Mouse (Mus musculus): ENCODE measurements around the gene Scn2b. TPM values are rescaled to one million over a fixed set of nuclear protein-coding genes. Genes with fewer than 3 reads are reported as not detected.

Scn2b gene
- polyA plus RNA-seq, 1 experiment from 2014 or later = 5.5 TPM

DNA sequence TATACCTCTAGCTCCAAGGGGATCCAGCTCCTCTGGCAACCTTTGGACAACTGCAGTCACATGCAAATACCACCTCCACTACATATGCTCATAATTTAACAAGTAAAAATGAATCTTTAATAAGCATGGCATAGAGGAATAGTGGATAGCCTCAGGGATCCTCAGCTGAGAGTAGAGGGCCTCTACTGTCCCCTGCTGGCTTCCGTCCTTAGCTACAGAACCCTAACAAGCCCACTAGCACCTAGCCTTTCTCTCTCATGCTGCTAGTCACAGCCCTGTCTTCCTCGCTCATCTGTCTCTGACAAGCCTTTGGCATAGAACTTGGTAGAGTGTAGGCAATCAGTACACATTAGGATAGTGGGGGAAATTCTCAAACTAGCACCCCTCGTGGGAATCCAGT lies 26.8 kb upstream of the Scn2b start:
- H3K4me1 ChIP-seq (ENCODE audit: control insufficient read depth, insufficient read depth, low read length) = no peaks in the 10 kb centered on the region
- H3K9me3 ChIP-seq (ENCODE audit: control insufficient read depth, low read depth, low read length) = no peaks in the 10 kb centered on the region
- no peak overlapping the region for H3K4me2 ChIP-seq (replicated peaks; ENCODE audit: low read depth, low read length)
- no peak overlapping the region for H3K9ac ChIP-seq (replicated peaks; ENCODE audit: low read depth, low read length)
- WGBS = 71% methylated on average over 3 of the region's 3 CpGs
- ATAC-seq (ENCODE audit: insufficient number of reproducible peaks, insufficient read depth, low FRiP score, low read depth) = no peak
- H3K36me3 ChIP-seq (ENCODE audit: control insufficient read depth, insufficient read depth, low read length) = no peaks in the 10 kb centered on the region
- no peaks in the 10 kb centered on the region for H3K27me3 ChIP-seq (ENCODE audit: control insufficient read depth, insufficient read depth, low read length)
- no peak overlapping the region for H3K27ac ChIP-seq (ENCODE audit: low read length)
- H3K4me3 ChIP-seq (ENCODE audit: low read depth, low read length) = no peak overlapping the region

DNA sequence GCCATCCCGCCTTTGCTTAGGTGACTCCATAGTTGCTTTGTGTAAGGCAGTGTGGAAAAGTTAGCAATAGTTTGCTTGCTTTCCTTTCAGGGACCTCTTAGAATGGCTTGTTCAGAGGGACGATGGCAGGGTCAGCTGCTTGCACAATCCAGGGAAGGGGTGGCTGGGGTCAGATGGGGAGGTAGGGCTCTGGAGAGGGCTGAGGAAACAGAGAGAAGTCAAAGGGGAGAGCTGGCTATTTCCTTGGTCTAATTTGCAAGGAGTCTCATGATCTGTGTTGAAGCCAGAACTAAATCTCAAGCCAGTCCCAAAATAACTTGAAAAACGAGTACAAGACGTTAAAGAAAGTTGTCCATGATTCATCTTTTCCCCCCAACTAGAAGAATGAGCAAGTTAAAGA lies 24.9 kb upstream of the Scn2b start:
- Histone ChIP-seq H3K4me1 (ENCODE audit: control insufficient read depth, insufficient read depth, low read length) (no peaks in the 10 kb centered on the region), H3K4me2 (replicated peaks; ENCODE audit: low read depth, low read length) (no peak overlapping the region), H3K27ac (ENCODE audit: low read length) (no peak overlapping the region), H3K4me3 (ENCODE audit: low read depth, low read length) (no peak overlapping the region), H3K36me3 (ENCODE audit: control insufficient read depth, insufficient read depth, low read length) (no peaks in the 10 kb centered on the region), H3K9ac (replicated peaks; ENCODE audit: low read depth, low read length) (no peak overlapping the region), H3K9me3 (ENCODE audit: control insufficient read depth, low read depth, low read length) (no peaks in the 10 kb centered on the region), H3K27me3 (ENCODE audit: control insufficient read depth, insufficient read depth, low read length) (no peaks in the 10 kb centered on the region)
- 58% methylated on average over 4 of the region's 4 CpGs for WGBS
- no peak for ATAC-seq (ENCODE audit: insufficient number of reproducible peaks, insufficient read depth, low FRiP score, low read depth)

DNA sequence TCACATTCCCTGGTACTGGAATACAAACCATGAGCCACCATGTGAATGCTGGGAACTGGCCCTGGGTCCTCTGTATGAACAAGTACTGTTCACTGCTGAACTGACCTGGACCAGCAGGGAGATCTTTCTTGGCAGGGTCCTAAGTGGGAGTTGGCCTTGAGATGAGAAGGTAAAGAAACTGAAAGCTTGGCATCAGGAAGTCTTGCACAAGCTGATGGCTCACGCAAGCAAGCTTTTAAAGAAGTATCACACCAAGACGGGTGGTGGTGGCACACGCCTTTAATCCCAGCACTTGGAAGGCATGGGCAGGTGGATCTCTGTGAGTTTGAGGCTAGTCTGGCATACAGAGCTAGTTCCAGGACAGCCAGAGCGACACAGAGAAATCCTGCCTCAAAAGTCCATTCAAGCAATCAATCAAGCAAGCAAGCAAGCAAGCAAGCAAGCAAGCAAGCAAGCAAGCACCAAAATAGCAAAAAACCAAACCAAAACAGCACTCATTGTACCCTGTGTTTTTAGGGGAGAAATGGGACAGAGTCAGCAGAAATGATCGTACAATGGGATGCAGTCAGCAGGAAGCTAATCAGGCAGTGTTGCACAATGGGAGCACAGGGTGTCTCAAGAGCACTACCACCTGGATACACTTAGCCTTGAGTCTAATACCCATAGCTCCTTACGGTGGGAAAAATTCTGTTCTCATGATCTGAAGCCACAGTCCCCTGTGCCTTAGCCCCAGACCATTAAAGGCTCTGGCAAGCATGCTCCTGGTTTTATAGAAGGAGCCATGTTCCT lies 22.2 kb upstream of the Scn2b start:
- no peak overlapping the region for H3K27ac ChIP-seq (ENCODE audit: low read length)
- no peaks in the 10 kb centered on the region for H3K4me1 ChIP-seq (ENCODE audit: control insufficient read depth, insufficient read depth, low read length)
- H3K9me3 ChIP-seq (ENCODE audit: control insufficient read depth, low read depth, low read length) = no peaks in the 10 kb centered on the region
- ATAC-seq (ENCODE audit: insufficient number of reproducible peaks, insufficient read depth, low FRiP score, low read depth) = no peak
- H3K36me3 ChIP-seq (ENCODE audit: control insufficient read depth, insufficient read depth, low read length) = no peaks in the 10 kb centered on the region
- H3K4me2 ChIP-seq (replicated peaks; ENCODE audit: low read depth, low read length) = no peak overlapping the region
- no peak overlapping the region for H3K4me3 ChIP-seq (ENCODE audit: low read depth, low read length)
- 74% methylated on average over 6 of the region's 6 CpGs for WGBS
- no peak overlapping the region for H3K9ac ChIP-seq (replicated peaks; ENCODE audit: low read depth, low read length)
- no peaks in the 10 kb centered on the region for H3K27me3 ChIP-seq (ENCODE audit: control insufficient read depth, insufficient read depth, low read length)

DNA sequence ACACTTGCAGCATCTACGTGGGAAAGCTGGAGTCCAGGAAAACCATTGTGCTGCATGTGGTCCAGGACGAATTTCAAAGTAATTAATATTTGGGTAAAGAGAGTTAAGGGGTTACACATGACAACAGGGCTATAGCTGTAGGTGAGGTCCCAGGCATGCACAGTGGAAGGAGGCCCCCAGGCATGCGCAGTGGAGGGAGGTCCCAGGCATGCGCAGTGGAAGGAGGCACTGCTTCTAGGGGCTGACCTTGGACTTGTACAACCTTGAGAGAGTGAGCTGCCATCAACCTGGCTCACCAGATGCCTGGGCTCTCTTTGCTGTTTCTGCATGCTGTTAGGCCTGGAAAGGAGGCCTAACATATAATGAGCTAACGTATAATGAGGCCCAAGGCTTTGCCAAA lies 19.7 kb upstream of the Scn2b start:
- no peak for ATAC-seq (ENCODE audit: insufficient number of reproducible peaks, insufficient read depth, low FRiP score, low read depth)
- Histone ChIP-seq H3K9ac (replicated peaks; ENCODE audit: low read depth, low read length) (no peak overlapping the region), H3K4me2 (replicated peaks; ENCODE audit: low read depth, low read length) (no peak overlapping the region), H3K36me3 (ENCODE audit: control insufficient read depth, insufficient read depth, low read length) (no peaks in the 10 kb centered on the region), H3K4me1 (ENCODE audit: control insufficient read depth, insufficient read depth, low read length) (no peaks in the 10 kb centered on the region), H3K4me3 (ENCODE audit: low read depth, low read length) (no peak overlapping the region), H3K27ac (ENCODE audit: low read length) (no peak overlapping the region), H3K27me3 (ENCODE audit: control insufficient read depth, insufficient read depth, low read length) (no peaks in the 10 kb centered on the region), H3K9me3 (ENCODE audit: control insufficient read depth, low read depth, low read length) (no peaks in the 10 kb centered on the region)
- WGBS = 86% methylated on average over 5 of the region's 5 CpGs

DNA sequence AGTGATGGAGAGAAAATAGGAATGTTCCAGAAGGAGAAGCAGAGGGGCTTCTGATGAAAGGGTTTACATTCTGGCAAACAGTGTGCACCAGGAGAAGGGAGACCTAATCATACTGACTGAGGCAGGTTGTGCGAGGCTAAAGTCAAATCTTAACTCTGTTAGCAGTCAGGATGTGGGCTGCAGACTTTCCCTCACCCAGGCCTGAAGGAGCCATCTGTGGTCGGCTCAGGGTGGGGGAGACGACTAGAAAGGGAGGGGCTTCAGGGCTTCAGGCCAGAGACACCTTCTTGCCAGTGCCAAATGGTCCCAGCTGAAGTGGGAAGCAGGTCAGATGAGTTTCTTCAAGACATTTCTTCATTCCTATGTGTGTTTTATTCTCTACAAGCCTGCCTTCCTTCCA lies 19.2 kb upstream of the Scn2b start:
- Histone ChIP-seq H3K27me3 (ENCODE audit: control insufficient read depth, insufficient read depth, low read length) (no peaks in the 10 kb centered on the region), H3K9me3 (ENCODE audit: control insufficient read depth, low read depth, low read length) (no peaks in the 10 kb centered on the region), H3K4me1 (ENCODE audit: control insufficient read depth, insufficient read depth, low read length) (no peaks in the 10 kb centered on the region), H3K27ac (ENCODE audit: low read length) (no peak overlapping the region), H3K4me3 (ENCODE audit: low read depth, low read length) (no peak overlapping the region), H3K36me3 (ENCODE audit: control insufficient read depth, insufficient read depth, low read length) (no peaks in the 10 kb centered on the region), H3K9ac (replicated peaks; ENCODE audit: low read depth, low read length) (no peak overlapping the region), H3K4me2 (replicated peaks; ENCODE audit: low read depth, low read length) (no peak overlapping the region)
- 32% methylated on average over 3 of the region's 3 CpGs for WGBS
- ATAC-seq (ENCODE audit: insufficient number of reproducible peaks, insufficient read depth, low FRiP score, low read depth) = no peak

DNA sequence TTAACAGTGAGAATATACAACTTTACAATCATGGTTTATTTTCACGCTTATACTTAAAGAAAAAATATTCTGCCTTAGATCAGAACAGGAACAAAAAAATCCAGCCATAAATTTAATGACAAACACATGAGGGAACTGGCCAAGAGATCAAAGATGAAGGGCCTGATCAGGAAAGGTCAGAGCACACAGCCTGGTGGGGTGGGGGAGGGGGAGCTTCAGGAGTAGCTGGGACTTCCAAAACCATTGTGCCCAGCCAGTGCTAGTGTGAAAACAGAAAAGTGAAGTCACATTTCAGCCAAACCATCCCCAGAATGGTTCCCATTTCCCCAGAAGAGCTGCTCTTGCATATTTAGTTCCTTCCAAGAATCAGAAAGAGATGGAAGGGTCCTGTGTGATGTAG lies 15.1 kb upstream of the Scn2b start:
- no peaks in the 10 kb centered on the region for H3K36me3 ChIP-seq (ENCODE audit: control insufficient read depth, insufficient read depth, low read length)
- H3K27ac ChIP-seq (ENCODE audit: low read length) = no peak overlapping the region
- no peak overlapping the region for H3K4me2 ChIP-seq (replicated peaks; ENCODE audit: low read depth, low read length)
- ATAC-seq (ENCODE audit: insufficient number of reproducible peaks, insufficient read depth, low FRiP score, low read depth) = no peak
- no peaks in the 10 kb centered on the region for H3K27me3 ChIP-seq (ENCODE audit: control insufficient read depth, insufficient read depth, low read length)
- H3K4me1 ChIP-seq (ENCODE audit: control insufficient read depth, insufficient read depth, low read length) = no peaks in the 10 kb centered on the region
- no peak overlapping the region for H3K4me3 ChIP-seq (ENCODE audit: low read depth, low read length)
- H3K9me3 ChIP-seq (ENCODE audit: control insufficient read depth, low read depth, low read length) = no peaks in the 10 kb centered on the region
- WGBS = 86% methylated on average over 1 of the region's 1 CpGs
- H3K9ac ChIP-seq (replicated peaks; ENCODE audit: low read depth, low read length) = no peak overlapping the region

DNA sequence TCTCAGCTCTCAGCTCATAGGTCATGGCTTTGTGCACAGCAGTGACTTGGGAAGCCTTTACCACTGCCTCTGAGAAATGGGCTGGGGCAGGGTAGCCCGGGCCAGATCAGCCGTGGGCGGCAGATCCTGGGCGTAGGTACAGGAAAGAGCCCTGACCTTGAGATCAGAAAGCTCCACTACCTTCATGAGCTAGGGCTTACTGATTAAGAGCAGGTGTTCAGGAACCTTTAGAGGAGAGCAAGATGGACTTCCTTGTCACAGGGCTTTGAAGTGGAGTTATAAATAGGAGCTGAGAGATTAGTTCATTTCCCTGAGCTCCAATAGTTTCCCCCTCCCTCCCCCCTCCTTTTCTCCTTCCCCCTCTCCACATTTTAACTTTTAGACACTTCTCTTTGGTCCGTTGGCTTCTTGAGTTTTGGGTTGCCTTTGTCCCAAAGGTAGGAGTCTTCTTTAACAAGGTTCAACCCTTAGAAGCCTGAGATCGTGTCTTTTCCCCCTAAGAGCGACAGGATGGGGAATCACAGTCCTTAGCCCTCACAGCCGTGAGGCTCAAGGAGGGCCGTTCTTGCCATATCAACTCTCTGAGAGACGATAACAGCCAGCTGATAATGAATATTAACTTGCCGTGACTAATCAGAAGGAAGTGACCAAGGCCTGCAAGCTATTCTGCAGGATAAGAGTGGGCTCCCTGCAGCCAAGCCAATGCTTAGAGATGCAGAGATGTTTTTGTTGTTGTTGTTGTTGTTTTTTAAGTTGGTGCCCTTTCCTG lies 14.2 kb upstream of the Scn2b start:
- peak; percentile 74; the same call in 1 of the 2 replicates for ATAC-seq (ENCODE audit: insufficient number of reproducible peaks, insufficient read depth, low FRiP score, low read depth)
- H3K4me2 ChIP-seq (replicated peaks; ENCODE audit: low read depth, low read length) = no peak overlapping the region
- H3K4me1 ChIP-seq (ENCODE audit: control insufficient read depth, insufficient read depth, low read length) = no peaks in the 10 kb centered on the region
- no peak overlapping the region for H3K27ac ChIP-seq (ENCODE audit: low read length)
- WGBS = 54% methylated on average over 11 of the region's 11 CpGs
- no peak overlapping the region for H3K4me3 ChIP-seq (ENCODE audit: low read depth, low read length)
- H3K27me3 ChIP-seq (ENCODE audit: control insufficient read depth, insufficient read depth, low read length) = no peaks in the 10 kb centered on the region
- H3K9ac ChIP-seq (replicated peaks; ENCODE audit: low read depth, low read length) = no peak overlapping the region
- no peaks in the 10 kb centered on the region for H3K9me3 ChIP-seq (ENCODE audit: control insufficient read depth, low read depth, low read length)
- no peaks in the 10 kb centered on the region for H3K36me3 ChIP-seq (ENCODE audit: control insufficient read depth, insufficient read depth, low read length)

DNA sequence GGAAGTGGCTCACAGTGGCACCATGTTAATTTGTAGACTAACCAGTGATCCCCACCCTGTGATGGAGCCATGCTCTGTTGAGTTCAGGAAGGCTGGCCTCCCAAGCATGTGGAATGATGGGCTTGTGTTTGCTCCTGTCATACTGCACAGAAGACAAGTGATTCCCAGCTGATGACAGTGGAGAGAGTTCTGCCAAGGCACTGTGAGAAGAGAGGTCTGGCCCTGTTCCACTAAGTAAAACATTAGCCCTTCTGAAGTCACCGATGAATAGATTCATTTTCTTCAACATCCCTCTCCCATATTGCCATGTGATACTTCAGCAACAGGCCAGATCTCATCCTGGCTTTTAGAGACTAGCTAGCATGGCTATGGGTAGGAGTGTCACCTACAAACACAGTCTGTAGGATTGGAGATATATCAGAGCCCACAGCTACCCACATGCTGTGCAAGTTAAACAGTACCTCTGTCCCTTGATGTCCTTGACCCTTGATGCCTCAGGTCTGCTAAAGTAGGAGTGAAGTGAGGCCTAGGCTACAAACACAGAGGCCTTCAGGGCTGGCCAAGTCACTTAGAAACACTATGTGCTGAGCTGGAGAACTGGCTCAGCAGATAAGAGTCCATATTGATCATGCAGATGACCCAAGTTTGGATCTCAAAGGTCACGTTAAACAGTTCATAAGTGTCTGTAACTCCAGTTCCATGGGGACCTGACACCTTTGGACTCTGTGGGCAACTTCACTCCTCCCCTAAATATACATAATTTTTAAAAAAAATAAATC lies 11.8 kb upstream of the Scn2b start:
- H3K4me3 ChIP-seq (ENCODE audit: low read depth, low read length) = no peak overlapping the region
- no peak for ATAC-seq (ENCODE audit: insufficient number of reproducible peaks, insufficient read depth, low FRiP score, low read depth)
- H3K9ac ChIP-seq (replicated peaks; ENCODE audit: low read depth, low read length) = no peak overlapping the region
- H3K27me3 ChIP-seq (ENCODE audit: control insufficient read depth, insufficient read depth, low read length) = no peaks in the 10 kb centered on the region
- WGBS = 83% methylated on average over 2 of the region's 2 CpGs
- H3K9me3 ChIP-seq (ENCODE audit: control insufficient read depth, low read depth, low read length) = no peaks in the 10 kb centered on the region
- no peaks in the 10 kb centered on the region for H3K4me1 ChIP-seq (ENCODE audit: control insufficient read depth, insufficient read depth, low read length)
- no peak overlapping the region for H3K4me2 ChIP-seq (replicated peaks; ENCODE audit: low read depth, low read length)
- no peak overlapping the region for H3K27ac ChIP-seq (ENCODE audit: low read length)
- no peaks in the 10 kb centered on the region for H3K36me3 ChIP-seq (ENCODE audit: control insufficient read depth, insufficient read depth, low read length)
